Mouse (Mus musculus) stomach, embryonic 15.5 days (tissue): ENCODE measurements around the gene 4930590J08Rik. TPM values are rescaled to one million over a fixed set of nuclear protein-coding genes. Genes with fewer than 3 reads are reported as not detected.
"Not testable (repeated sequence)": the region's sequence is repeated elsewhere in the genome, so short reads cannot be mapped to it uniquely, and the experiment has no call there.

Experiments used
- ATAC-seq: fragments of 200-750 bp; cut with Nextera tagmentation; 2 replicates; pipeline ENCODE4 v1.8.0; 2017; ENCODE audit warnings: low read depth, moderate number of reproducible peaks, moderate TSS enrichment; ENCODE audit not compliant: insufficient read depth, low FRiP score
- H3K27ac ChIP-seq: fragments of 300-500 bp; sonication (generic); 2 replicates; pipeline ENCODE4 v1.5.1; 2015; ENCODE audit warnings: mild to moderate bottlenecking, inconsistent platforms
- H3K27me3 ChIP-seq: fragments of 300-500 bp; sonication (generic); replicated peaks from 2 replicates; pipeline ENCODE4 v1.6.1; 2015; ENCODE audit warnings: inconsistent platforms
- H3K36me3 ChIP-seq: fragments of 300-500 bp; sonication (generic); 2 replicates; pipeline ENCODE4 v1.6.1; 2015; ENCODE audit warnings: inconsistent platforms
- H3K4me1 ChIP-seq: fragments of 300-500 bp; sonication (generic); 2 replicates; pipeline ENCODE4 v1.6.1; 2015; ENCODE audit warnings: inconsistent platforms
- H3K4me2 ChIP-seq: fragments of 300-500 bp; sonication (generic); 2 replicates; pipeline ENCODE4 v1.6.1; 2015; ENCODE audit warnings: mild to moderate bottlenecking, inconsistent platforms
- H3K4me3 ChIP-seq: fragments of 300-500 bp; sonication (generic); replicated peaks from 2 replicates; pipeline ENCODE4 v1.5.1; 2015; ENCODE audit warnings: inconsistent platforms
- H3K9ac ChIP-seq: fragments of 300-500 bp; sonication (generic); 2 replicates; pipeline ENCODE4 v1.6.1; 2015; ENCODE audit warnings: inconsistent platforms
- H3K9me3 ChIP-seq: fragments of 300-500 bp; sonication (generic); 2 replicates; pipeline ENCODE4 v1.6.1; 2016; ENCODE audit warnings: inconsistent platforms
- WGBS: fragments of 180-500 bp; shearing (Covaris S2); methylation state at CpG from one replicate; pipeline ENCODE4 v1.1.7; 2015; 5-methylcytosine and 5-hydroxymethylcytosine counted together
- polyA plus RNA-seq: library from polyadenylated mRNA; unstranded; fragments of >200 nt; fragmentation: Nextera tagmentation; extraction: Ambion mirVana; gene quantifications from 2 replicates; pipeline ENCODE4 v1.2.1, GENCODE M21; 2015

The 4930590J08Rik gene
- polyA plus RNA-seq, 1 experiment from 2014 or later, result 0.40 TPM

GRCm38 (mm10) chr6:91896783-91897182, 5.8 kb upstream of the 4930590J08Rik start:
- H3K27me3 ChIP-seq, result no peaks in the 10 kb centered on the region
- no peak overlapping the region for H3K4me2 ChIP-seq
- 94% methylated on average over 3 of the region's 3 CpGs for WGBS
- H3K4me1 ChIP-seq, result no peaks in the 10 kb centered on the region
- H3K4me3 ChIP-seq, result no peak overlapping the region
- no peaks in the 10 kb centered on the region for H3K9me3 ChIP-seq
- H3K27ac ChIP-seq, result no peak overlapping the region
- peaks cover 50% of the 10 kb centered on the region for H3K36me3 ChIP-seq
- ATAC-seq, result no peak
- no peak overlapping the region for H3K9ac ChIP-seq

DNA sequence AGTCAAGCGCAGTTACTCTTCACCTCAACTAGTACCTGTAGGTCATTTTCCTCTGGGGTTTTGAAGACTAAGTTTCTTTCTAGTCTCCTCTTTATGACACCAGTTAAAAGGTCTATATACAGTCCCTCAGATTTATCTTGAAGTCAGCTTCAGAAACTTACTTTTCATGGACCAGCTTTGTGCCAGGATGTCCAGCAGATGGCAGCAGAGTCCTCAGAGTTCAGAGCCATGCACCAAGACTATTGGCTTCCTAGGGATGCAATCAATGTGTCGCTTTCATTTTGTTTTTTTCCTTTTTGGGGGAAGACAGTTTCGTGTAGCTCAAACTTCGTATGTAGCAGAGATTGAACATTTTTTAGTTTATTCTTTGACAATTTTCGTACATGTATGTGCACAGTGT, 1.1 kb upstream of the 4930590J08Rik start:
- peaks cover 39% of the 10 kb centered on the region for H3K36me3 ChIP-seq
- no peaks in the 10 kb centered on the region for H3K9me3 ChIP-seq
- no peak overlapping the region for H3K4me2 ChIP-seq
- no peaks in the 10 kb centered on the region for H3K4me1 ChIP-seq
- H3K4me3 ChIP-seq, result no peak overlapping the region
- ATAC-seq, result no peak
- no peaks in the 10 kb centered on the region for H3K27me3 ChIP-seq
- no peak overlapping the region for H3K27ac ChIP-seq
- WGBS, result 29% methylated on average over 5 of the region's 5 CpGs
- H3K9ac ChIP-seq, result no peak overlapping the region

GRCm38 (mm10) chr6:91914011-91914410, 11.4 kb downstream of the 4930590J08Rik start:
- 90% methylated on average over 10 of the region's 10 CpGs for WGBS

GRCm38 (mm10) chr6:91917286-91917685, 14.7 kb downstream of the 4930590J08Rik start:
- Histone ChIP-seq H3K27me3 (no peaks in the 10 kb centered on the region), H3K4me1 (no peaks in the 10 kb centered on the region), H3K9me3 (no peaks in the 10 kb centered on the region), H3K27ac (no peak overlapping the region), H3K36me3 (no peaks in the 10 kb centered on the region), H3K4me3 (no peak overlapping the region), H3K4me2 (no peak overlapping the region), H3K9ac (no peak overlapping the region)
- WGBS, result 33% methylated on average over 4 of the region's 4 CpGs
- ATAC-seq, result no peak

More at GRCm38 (mm10) chr6:91914011-91914410, 11.4 kb downstream of the 4930590J08Rik start:
- no peaks in the 10 kb centered on the region for H3K9me3 ChIP-seq
- no peaks in the 10 kb centered on the region for H3K4me1 ChIP-seq
- no peak overlapping the region for H3K4me3 ChIP-seq
- ATAC-seq, result no peak
- H3K36me3 ChIP-seq, result no peaks in the 10 kb centered on the region
- H3K9ac ChIP-seq, result no peak overlapping the region
- no peaks in the 10 kb centered on the region for H3K27me3 ChIP-seq
- no peak overlapping the region for H3K4me2 ChIP-seq
- no peak overlapping the region for H3K27ac ChIP-seq

GRCm38 (mm10) chr6:91917716-91918115, 15.1 kb downstream of the 4930590J08Rik start:
- no peak overlapping the region for H3K4me3 ChIP-seq
- H3K27me3 ChIP-seq, result no peaks in the 10 kb centered on the region
- H3K36me3 ChIP-seq, result no peaks in the 10 kb centered on the region
- WGBS, result 84% methylated on average over 11 of the region's 11 CpGs
- no peak overlapping the region for H3K27ac ChIP-seq
- H3K9me3 ChIP-seq, result no peaks in the 10 kb centered on the region
- H3K4me1 ChIP-seq, result no peaks in the 10 kb centered on the region
- H3K9ac ChIP-seq, result no peak overlapping the region
- no peak overlapping the region for H3K4me2 ChIP-seq
- ATAC-seq, result no peak

- ATAC-seq, result no peak
- peak overlapping the region; percentile 24; the same call in 1 of the 2 replicates for H3K27ac ChIP-seq
- no peak overlapping the region for H3K9ac ChIP-seq
- no peak overlapping the region for H3K4me3 ChIP-seq
- no peaks in the 10 kb centered on the region for H3K36me3 ChIP-seq
- H3K4me1 ChIP-seq, result no peaks in the 10 kb centered on the region
- H3K27me3 ChIP-seq, result no peaks in the 10 kb centered on the region
- 61% methylated on average over 5 of the region's 5 CpGs for WGBS
- H3K9me3 ChIP-seq, result no peaks in the 10 kb centered on the region
- H3K4me2 ChIP-seq, result no peak overlapping the region
Observed at GRCm38 (mm10) chr6:91931231-91931630, 28.6 kb downstream of the 4930590J08Rik start.

GRCm38 (mm10) chr6:91938491-91938890, 35.9 kb downstream of the 4930590J08Rik start:
- Histone ChIP-seq H3K4me2 (no peak overlapping the region), H3K9ac (no peak overlapping the region), H3K9me3 (no peaks in the 10 kb centered on the region), H3K36me3 (no peaks in the 10 kb centered on the region), H3K4me3 (no peak overlapping the region), H3K27ac (no peak overlapping the region), H3K4me1 (no peaks in the 10 kb centered on the region), H3K27me3 (no peaks in the 10 kb centered on the region)
- 53% methylated on average over 4 of the region's 4 CpGs for WGBS
- no peak for ATAC-seq

GRCm38 (mm10) chr6:91948426-91948825, 45.8 kb downstream of the 4930590J08Rik start:
- Histone ChIP-seq H3K27ac (no peak overlapping the region), H3K27me3 (no peaks in the 10 kb centered on the region), H3K4me3 (no peak overlapping the region), H3K4me2 (no peak overlapping the region), H3K36me3 (no peaks in the 10 kb centered on the region), H3K9me3 (no peaks in the 10 kb centered on the region), H3K9ac (no peak overlapping the region), H3K4me1 (no peaks in the 10 kb centered on the region)
- ATAC-seq, result no peak
- 65% methylated on average over 2 of the region's 2 CpGs for WGBS

- not testable (repeated sequence) for ATAC-seq, H3K36me3 ChIP-seq
- WGBS, result 20% methylated on average over 1 of the region's 8 CpGs
Observed at GRCm38 (mm10) chr6:91958015-91958414, 55.4 kb downstream of the 4930590J08Rik start.

GRCm38 (mm10) chr6:91960028-91960811, 57.6 kb downstream of the 4930590J08Rik start:
- ATAC-seq, result no peak

More at GRCm38 (mm10) chr6:91958015-91958414, 55.4 kb downstream of the 4930590J08Rik start:
- not testable (repeated sequence) for H3K4me3 ChIP-seq, H3K27me3 ChIP-seq, H3K27ac ChIP-seq, H3K9me3 ChIP-seq, H3K9ac ChIP-seq, H3K4me1 ChIP-seq, H3K4me2 ChIP-seq

DNA sequence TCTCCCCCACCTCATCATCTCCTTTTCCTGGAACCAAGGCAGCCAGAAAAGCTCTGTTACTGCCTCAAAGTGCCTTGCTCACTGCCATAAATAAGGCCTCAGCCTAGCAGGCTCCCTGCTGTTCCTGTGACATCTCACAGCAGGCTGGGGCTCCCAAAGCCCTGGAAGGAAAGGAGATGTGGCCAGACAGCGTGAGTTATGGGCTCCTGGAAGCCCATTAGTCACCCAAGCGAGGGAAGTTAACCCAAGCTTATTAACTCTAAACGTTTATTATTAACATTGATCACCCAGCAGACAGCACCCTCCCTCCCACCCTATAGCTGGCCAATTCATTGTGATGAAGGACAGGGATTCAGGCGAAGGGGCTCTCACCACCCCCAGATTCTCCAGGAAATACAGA, 60.8 kb downstream of the 4930590J08Rik start:
- ATAC-seq, result 0 out of 2 replicates have a peak, but pooled peaks have one; percentile 9
- no peaks in the 10 kb centered on the region for H3K27me3 ChIP-seq
- no peaks in the 10 kb centered on the region for H3K36me3 ChIP-seq
- no peaks in the 10 kb centered on the region for H3K9me3 ChIP-seq
- H3K4me2 ChIP-seq, result no peak overlapping the region
- no peak overlapping the region for H3K27ac ChIP-seq
- WGBS, result 24% methylated on average over 4 of the region's 4 CpGs
- H3K9ac ChIP-seq, result no peak overlapping the region
- H3K4me1 ChIP-seq, result no peaks in the 10 kb centered on the region
- H3K4me3 ChIP-seq, result no peak overlapping the region

More at GRCm38 (mm10) chr6:91960028-91960811, 57.6 kb downstream of the 4930590J08Rik start:
- H3K4me2 ChIP-seq, result peak overlapping the region; percentile 31
- peak overlapping the region; percentile 57; the same call in 1 of the 2 replicates for H3K27ac ChIP-seq
- no peaks in the 10 kb centered on the region for H3K4me1 ChIP-seq
- H3K27me3 ChIP-seq, result no peaks in the 10 kb centered on the region
- H3K9me3 ChIP-seq, result no peaks in the 10 kb centered on the region
- H3K36me3 ChIP-seq, result no peaks in the 10 kb centered on the region
- no peak overlapping the region for H3K9ac ChIP-seq
- no peak overlapping the region for H3K4me3 ChIP-seq
- WGBS, result 21% methylated on average over 8 of the region's 8 CpGs

- 84% methylated on average over 8 of the region's 8 CpGs for WGBS
- H3K9ac ChIP-seq, result no peak overlapping the region
- no peak overlapping the region for H3K27ac ChIP-seq
- H3K27me3 ChIP-seq, result no peaks in the 10 kb centered on the region
- no peak overlapping the region for H3K4me3 ChIP-seq
- no peaks in the 10 kb centered on the region for H3K4me1 ChIP-seq
- H3K4me2 ChIP-seq, result no peak overlapping the region
- no peaks in the 10 kb centered on the region for H3K9me3 ChIP-seq
- no peaks in the 10 kb centered on the region for H3K36me3 ChIP-seq
- ATAC-seq, result no peak
Observed at GRCm38 (mm10) chr6:91965060-91965459, 62.5 kb downstream of the 4930590J08Rik start.
